Mouse (Mus musculus) heart, embryonic 12.5 days (tissue): ENCODE measurements around the gene Atp23. TPM values are rescaled to one million over a fixed set of nuclear protein-coding genes. Genes with fewer than 3 reads are reported as not detected.
A peak's percentile ranks its signal among the peaks of the same experiment; 100 is the strongest.

Source experiments
- ATAC-seq: fragments of 200-750 bp; cut with Nextera tagmentation; 2 replicates; pipeline ENCODE4 v1.8.0; 2017; ENCODE audit warnings: moderate TSS enrichment, moderate library complexity; ENCODE audit not compliant: insufficient number of reproducible peaks, low FRiP score
- H3K27ac ChIP-seq: fragments of 300-500 bp; sonication (generic); 2 replicates; pipeline ENCODE4 v1.5.1; 2016; ENCODE audit warnings: mild to moderate bottlenecking, moderate library complexity; ENCODE audit not compliant: poor library complexity, severe bottlenecking
- H3K27me3 ChIP-seq: fragments of 300-500 bp; sonication (generic); replicated peaks from 2 replicates; pipeline ENCODE4 v1.6.1; 2016; ENCODE audit warnings: mild to moderate bottlenecking, moderate library complexity
- H3K36me3 ChIP-seq: fragments of 300-500 bp; sonication (generic); 2 replicates; pipeline ENCODE4 v1.6.1; 2016; ENCODE audit warnings: mild to moderate bottlenecking, moderate library complexity
- H3K4me1 ChIP-seq: fragments of 300-500 bp; sonication (generic); replicated peaks from 2 replicates; pipeline ENCODE4 v1.6.1; 2016; ENCODE audit warnings: mild to moderate bottlenecking
- H3K4me2 ChIP-seq: fragments of 300-500 bp; sonication (generic); 2 replicates; pipeline ENCODE4 v1.6.1; 2016; ENCODE audit warnings: mild to moderate bottlenecking, moderate library complexity
- H3K4me3 ChIP-seq: fragments of 300-500 bp; sonication (generic); 2 replicates; pipeline ENCODE4 v1.5.1; 2016; ENCODE audit warnings: mild to moderate bottlenecking
- H3K9ac ChIP-seq: fragments of 300-500 bp; sonication (generic); 2 replicates; pipeline ENCODE4 v1.6.1; 2016; ENCODE audit warnings: mild to moderate bottlenecking, moderate library complexity
- H3K9me3 ChIP-seq: fragments of 300-500 bp; sonication (generic); replicated peaks from 2 replicates; pipeline ENCODE4 v1.6.1; 2016; ENCODE audit warnings: mild to moderate bottlenecking, moderate library complexity
- WGBS: fragments of 180-500 bp; shearing (Covaris S2); methylation state at CpG from one replicate; pipeline ENCODE4 v1.1.7; 2016; 5-methylcytosine and 5-hydroxymethylcytosine counted together
- polyA plus RNA-seq: library from polyadenylated mRNA; unstranded; fragments of >200 nt; fragmentation: Nextera tagmentation; extraction: Ambion mirVana; gene quantifications from 2 replicates; pipeline ENCODE4 v1.2.1, GENCODE M21; 2016

Atp23 gene
- polyA plus RNA-seq, 1 experiment from 2014 or later: 10.0 TPM

GRCm38 (mm10) chr10:126911479-126911878, 10.3 kb upstream of the Atp23 start:
- Histone ChIP-seq H3K9me3 (no peaks in the 10 kb centered on the region), H3K4me3 (no peak overlapping the region), H3K36me3 (no peaks in the 10 kb centered on the region), H3K27ac (no peak overlapping the region), H3K4me1 (no peaks in the 10 kb centered on the region), H3K9ac (no peak overlapping the region), H3K27me3 (0 out of 2 replicates have a peak, but pooled peaks cover 4% of the 10 kb centered on the region), H3K4me2 (no peak overlapping the region)
- WGBS: 88% methylated on average over 1 of the region's 1 CpGs
- ATAC-seq: no peak

GRCm38 (mm10) chr10:126906811-126907210, 5.7 kb upstream of the Atp23 start:
- 88% methylated on average over 5 of the region's 5 CpGs for WGBS
- ATAC-seq: no peak

GRCm38 (mm10) chr10:126905650-126906075, 4.5 kb upstream of the Atp23 start:
- H3K9ac ChIP-seq: peak overlapping the region; percentile 76
- peak overlapping the region; percentile 76 for H3K27ac ChIP-seq
- peaks cover 3% of the 10 kb centered on the region; the same call in 1 of the 2 replicates for H3K4me1 ChIP-seq
- under 1% methylated on average over 30 of the region's 30 CpGs for WGBS
- H3K36me3 ChIP-seq: no peaks in the 10 kb centered on the region
- H3K27me3 ChIP-seq: 0 out of 2 replicates have a peak, but pooled peaks cover 4% of the 10 kb centered on the region
- H3K4me3 ChIP-seq: peak overlapping the region; percentile 56
- peaks cover 4% of the 10 kb centered on the region; the same call in 1 of the 2 replicates for H3K9me3 ChIP-seq
- ATAC-seq: peak; percentile 80
- H3K4me2 ChIP-seq: peak overlapping the region; percentile 80

More at GRCm38 (mm10) chr10:126906811-126907210, 5.7 kb upstream of the Atp23 start:
- H3K4me3 ChIP-seq: no peak overlapping the region
- no peak overlapping the region for H3K4me2 ChIP-seq
- H3K9me3 ChIP-seq: peaks cover 4% of the 10 kb centered on the region; the same call in 1 of the 2 replicates
- H3K36me3 ChIP-seq: no peaks in the 10 kb centered on the region
- 0 out of 2 replicates have a peak, but pooled peaks cover 4% of the 10 kb centered on the region for H3K27me3 ChIP-seq
- no peak overlapping the region for H3K27ac ChIP-seq
- no peak overlapping the region for H3K9ac ChIP-seq
- H3K4me1 ChIP-seq: no peaks in the 10 kb centered on the region

DNA sequence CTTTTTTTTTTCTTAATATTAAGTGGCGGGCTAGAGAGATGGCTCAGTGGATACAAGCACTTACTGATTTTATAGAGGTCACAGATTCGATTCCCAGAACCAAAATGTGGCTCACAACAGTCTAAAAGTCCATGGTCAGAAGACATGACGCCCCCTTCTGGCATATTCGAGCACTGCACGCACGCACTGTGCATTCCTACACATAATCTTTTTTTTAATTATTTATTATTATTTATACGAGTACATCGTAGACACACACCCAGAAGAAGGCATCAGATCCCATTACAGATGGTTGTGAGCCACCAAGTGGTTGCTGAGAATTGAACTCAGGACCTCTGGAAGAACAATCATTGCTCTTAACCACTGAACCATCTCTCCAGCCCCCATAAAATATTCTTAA, 3.9 kb upstream of the Atp23 start:
- Histone ChIP-seq H3K27me3 (0 out of 2 replicates have a peak, but pooled peaks cover 4% of the 10 kb centered on the region), H3K4me1 (peaks cover 7% of the 10 kb centered on the region), H3K4me2 (peak overlapping the region; percentile 80), H3K9me3 (peaks cover 4% of the 10 kb centered on the region; the same call in 1 of the 2 replicates), H3K36me3 (no peaks in the 10 kb centered on the region), H3K9ac (0 out of 2 replicates have a peak overlapping the region, but pooled peaks have one; percentile 76), H3K4me3 (peak overlapping the region; percentile 56), H3K27ac (no peak overlapping the region; the same call in 1 of the 2 replicates)
- no peak for ATAC-seq
- 67% methylated on average over 8 of the region's 8 CpGs for WGBS

GRCm38 (mm10) chr10:126904221-126904620, 3.1 kb upstream of the Atp23 start:
- H3K27ac ChIP-seq: no peak overlapping the region
- no peak overlapping the region for H3K4me2 ChIP-seq
- H3K36me3 ChIP-seq: no peaks in the 10 kb centered on the region
- H3K4me3 ChIP-seq: no peak overlapping the region
- H3K4me1 ChIP-seq: peaks cover 10% of the 10 kb centered on the region
- H3K27me3 ChIP-seq: 0 out of 2 replicates have a peak, but pooled peaks cover 4% of the 10 kb centered on the region
- H3K9me3 ChIP-seq: peaks cover 4% of the 10 kb centered on the region; the same call in 1 of the 2 replicates
- WGBS: 21% methylated on average over 5 of the region's 5 CpGs
- H3K9ac ChIP-seq: no peak overlapping the region
- ATAC-seq: no peak

- WGBS: 2% methylated on average over 4 of the region's 4 CpGs
- no peaks in the 10 kb centered on the region for H3K27me3 ChIP-seq
- H3K9ac ChIP-seq: no peak overlapping the region
Observed at GRCm38 (mm10) chr10:126901488-126901843, 311 bp upstream of the Atp23 start.

DNA sequence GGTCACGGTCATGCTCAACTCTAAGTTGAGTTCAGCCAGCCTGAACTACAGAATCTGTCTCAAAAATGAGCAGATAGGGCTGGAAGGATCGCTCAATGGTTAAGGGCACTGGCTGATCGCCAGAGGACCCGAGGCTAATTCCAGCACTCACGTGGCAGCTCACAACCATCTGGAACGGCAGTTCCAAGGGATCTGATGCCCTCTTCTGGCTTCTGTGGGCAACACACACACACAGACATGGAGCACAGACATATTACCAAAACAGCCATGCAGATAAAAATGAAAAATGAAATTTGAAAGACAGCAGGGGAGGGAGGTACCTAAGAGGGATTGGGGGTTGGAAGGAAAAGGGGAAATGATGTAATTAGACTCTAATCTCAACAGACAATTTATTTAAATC, 5.3 kb downstream of the Atp23 start:
- Histone ChIP-seq H3K4me3 (no peak overlapping the region), H3K4me1 (peaks cover 8% of the 10 kb centered on the region), H3K9me3 (no peaks in the 10 kb centered on the region), H3K27me3 (no peaks in the 10 kb centered on the region), H3K9ac (no peak overlapping the region), H3K36me3 (peaks cover 59% of the 10 kb centered on the region), H3K27ac (no peak overlapping the region), H3K4me2 (no peak overlapping the region)
- 54% methylated on average over 6 of the region's 6 CpGs for WGBS
- ATAC-seq: no peak

More at GRCm38 (mm10) chr10:126901488-126901843, 311 bp upstream of the Atp23 start:
- H3K36me3 ChIP-seq: peaks cover 16% of the 10 kb centered on the region
- H3K27ac ChIP-seq: no peak overlapping the region
- H3K4me3 ChIP-seq: peak overlapping the region; percentile 74
- no peak for ATAC-seq
- H3K9me3 ChIP-seq: peaks cover 4% of the 10 kb centered on the region; the same call in 1 of the 2 replicates
- H3K4me1 ChIP-seq: peaks cover 10% of the 10 kb centered on the region
- H3K4me2 ChIP-seq: peak overlapping the region; percentile 91

- Histone ChIP-seq H3K4me2 (no peak overlapping the region), H3K9ac (no peak overlapping the region), H3K36me3 (peaks cover 75% of the 10 kb centered on the region), H3K4me1 (no peaks in the 10 kb centered on the region), H3K4me3 (no peak overlapping the region), H3K27me3 (no peaks in the 10 kb centered on the region), H3K27ac (no peak overlapping the region), H3K9me3 (0 out of 2 replicates have a peak, but pooled peaks cover 4% of the 10 kb centered on the region)
- no peak for ATAC-seq
- 94% methylated on average over 15 of the region's 15 CpGs for WGBS
Observed at GRCm38 (mm10) chr10:126894061-126894460, 7.1 kb downstream of the Atp23 start.

- Histone ChIP-seq H3K27me3 (no peaks in the 10 kb centered on the region), H3K4me1 (no peaks in the 10 kb centered on the region), H3K4me2 (no peak overlapping the region), H3K4me3 (no peak overlapping the region), H3K9me3 (peaks cover 9% of the 10 kb centered on the region; the same call in 1 of the 2 replicates), H3K36me3 (peaks cover 73% of the 10 kb centered on the region), H3K27ac (no peak overlapping the region), H3K9ac (no peak overlapping the region)
- ATAC-seq: no peak
- 95% methylated on average over 7 of the region's 7 CpGs for WGBS
Observed at GRCm38 (mm10) chr10:126893145-126893544, 8.0 kb downstream of the Atp23 start.

DNA sequence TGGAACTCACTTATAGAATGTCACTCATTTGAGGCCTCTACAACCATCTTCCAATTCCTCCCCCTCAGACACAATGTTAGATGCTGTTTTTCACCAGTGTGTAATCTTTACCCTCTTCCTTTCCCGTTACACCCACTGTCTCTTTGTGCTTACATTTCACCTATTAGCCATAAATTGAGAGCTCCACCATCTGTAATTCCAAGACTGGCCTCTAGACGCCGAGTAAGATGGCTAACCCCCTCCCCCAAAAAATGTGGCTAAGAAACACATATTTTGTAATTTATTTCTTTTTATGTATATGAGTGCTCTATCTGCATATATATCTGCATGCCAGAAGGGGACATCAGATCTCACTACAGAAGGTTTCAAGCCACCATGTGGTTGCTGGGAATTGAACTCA, 27.4 kb downstream of the Atp23 start:
- H3K4me3 ChIP-seq: no peak overlapping the region
- WGBS: 82% methylated on average over 3 of the region's 3 CpGs
- H3K9me3 ChIP-seq: no peaks in the 10 kb centered on the region; the same call in 1 of the 2 replicates
- no peak for ATAC-seq
- no peaks in the 10 kb centered on the region; the same call in 1 of the 2 replicates for H3K36me3 ChIP-seq
- no peak overlapping the region for H3K27ac ChIP-seq
- H3K27me3 ChIP-seq: no peaks in the 10 kb centered on the region
- no peak overlapping the region for H3K4me2 ChIP-seq
- no peak overlapping the region for H3K9ac ChIP-seq
- H3K4me1 ChIP-seq: no peaks in the 10 kb centered on the region

- Histone ChIP-seq H3K9me3 (no peaks in the 10 kb centered on the region; the same call in 1 of the 2 replicates), H3K36me3 (no peaks in the 10 kb centered on the region), H3K4me1 (no peaks in the 10 kb centered on the region), H3K4me3 (no peak overlapping the region), H3K27ac (no peak overlapping the region), H3K4me2 (no peak overlapping the region), H3K27me3 (no peaks in the 10 kb centered on the region), H3K9ac (no peak overlapping the region)
- WGBS: 48% methylated on average over 5 of the region's 5 CpGs
- no peak for ATAC-seq
Observed at GRCm38 (mm10) chr10:126872256-126872655, 28.9 kb downstream of the Atp23 start.
